8 mouse cellular contexts compared by ENCODE assay signal in genomic region chr2:164460745-164461551, GRCm38 (mm10). TPM values are rescaled to one million over a fixed set of nuclear protein-coding genes. Genes with fewer than 3 reads are reported as not detected.
DNase-seq lines count a peak whose midpoint lies in the region; ATAC-seq lines count a peak whose summit lies in the region.

Gene Gm20458, plus strand, starts transcription at chr2:164460967.

- peak; percentile 93 for ATAC-seq in intestine, embryonic 14.5 days (replicated peaks; ENCODE audit: low FRiP score, low TSS enrichment, low read depth)

- peak within 1 kb of the TSS; percentile 82 for H3K4me2 ChIP-seq in intestine, embryonic 14.5 days (ENCODE audit: low read length)

- no peaks in the 10 kb centered on the region for H3K9me3 ChIP-seq in intestine, embryonic 14.5 days (ENCODE audit: control insufficient read depth, low read length)

- H3K9ac ChIP-seq in intestine, embryonic 14.5 days (ENCODE audit: low read length) = peak within 1 kb of the TSS; percentile 67

- H3K4me1 ChIP-seq in intestine, embryonic 14.5 days (replicated peaks; ENCODE audit: control insufficient read depth, insufficient read depth, low read length) = peaks cover 17% of the 10 kb centered on the region

- H3K27ac ChIP-seq in intestine, embryonic 14.5 days (ENCODE audit: low read depth) = peak within 1 kb of the TSS; percentile 73; the same call in 1 of the 2 replicates

- peak within 1 kb of the TSS; percentile 71 for H3K4me3 ChIP-seq in intestine, embryonic 14.5 days (ENCODE audit: low read depth, low read length)

- H3K36me3 ChIP-seq in intestine, embryonic 14.5 days (ENCODE audit: control insufficient read depth, insufficient read depth, low read length) = peaks cover 26% of the 10 kb centered on the region

- H3K27me3 ChIP-seq in intestine, embryonic 14.5 days (replicated peaks; ENCODE audit: control insufficient read depth, insufficient read depth, low read length) = no peaks in the 10 kb centered on the region

- intact Hi-C loops in left cerebral cortex, postnatal 14 days (cut with DNase I) = loop anchor here (2.0 kb wide), 1 partner anchor 36 kb away; the partner anchor contains the start of gene Pigt

- under 1% methylated on average over 72 of the region's 79 CpGs for WGBS in intestine, embryonic 14.5 days

- peak; percentile 86 to 91 for DNase-seq in adrenal gland, adult 18-20 months (ENCODE audit: low spot score in 2 of 2)
- peak; percentile 98 for DNase-seq in embryo, embryonic 11 days
- peak; percentile 98 for DNase-seq in gastrocnemius, postnatal 25 days
- peak; percentile 95 for DNase-seq in intestine, embryonic 14.5 days (ENCODE audit: low spot score)
- peak; percentile 97 to 98 for DNase-seq in left cerebral cortex, postnatal 14 days (ENCODE audit: low spot score in 2 of 2)
- peak; percentile 98 for DNase-seq in mesoderm, embryonic 11.5 days (ENCODE audit: low read depth, low spot score)
- DNase-seq in right cerebral cortex, postnatal 36 days (ENCODE audit: low spot score in 2 of 2) = peak; percentile 96 to 98
- peak; percentile 96 for DNase-seq in yolk sac, embryonic 10.5 days (ENCODE audit: low spot score)

RNA-seq across cellular contexts. Expression of gene Gm20458, which starts in this region (rescaled TPM):
- 1 to 10 TPM in 1 of 2 experiments, not detected in 1; 5.7 TPM for total RNA-seq in adrenal gland, adult 18-20 months (2021)
- total RNA-seq in gastrocnemius, postnatal 25 days (2021) = 1 to 10 TPM; 3.2 to 8.9 TPM
- 11.6 and 17.4 TPM in 2 replicates for polyA plus RNA-seq in intestine, embryonic 14.5 days (2014; fragmentation: Nextera tagmentation; extraction: Ambion mirVana)
- 10 to 100 TPM in 1 of 2 experiments, 1 to 10 TPM in 1; 1.9 to 12.2 TPM for total RNA-seq in left cerebral cortex, postnatal 14 days (2021)

Comparison
In these comparisons a context has a peak if more than half of its experiments do, and no peak if none do; other contexts are left out.
1. Peak in every context shown above with its lines: DNase-seq, ATAC-seq, H3K4me3 ChIP-seq and H3K27ac ChIP-seq.